Mouse (Mus musculus): Measurements from ENCODE around the gene Slc46a1.

DNA sequence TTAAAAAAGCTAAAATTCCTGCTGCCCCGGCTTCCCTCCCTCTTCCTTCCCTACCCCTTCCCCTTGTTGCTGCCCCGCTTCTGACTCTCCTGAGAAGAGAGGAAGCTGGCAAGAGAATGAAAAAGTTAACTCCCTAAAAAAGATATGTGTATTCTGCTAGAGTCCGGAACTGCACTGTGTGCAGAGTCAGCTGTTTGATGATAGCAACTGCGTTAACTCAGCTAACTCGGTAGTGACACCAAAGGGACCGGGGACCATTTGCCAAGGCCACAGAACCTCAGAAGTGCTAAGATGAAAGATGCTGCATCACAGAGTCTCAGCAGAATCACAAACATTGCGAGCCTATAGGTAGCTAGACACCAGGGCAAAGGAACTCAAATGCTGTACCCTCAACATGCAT is 2.0 kb downstream of the Slc46a1 start:
- no peak for TF ChIP-seq CTCF (conservative IDR thresholded peaks at IDR 0.05; ENCODE audit: insufficient read depth, insufficient read length, low read depth, low read length)
- TF ChIP-seq POLR2A (IDR thresholded peaks at IDR 0.05; ENCODE audit: low read depth, low read length) = no peak

Measured in kidney, adult 2 months (tissue).